Mouse (Mus musculus): ENCODE measurements around the gene Gpr12. TPM values are rescaled to one million over a fixed set of nuclear protein-coding genes. Genes with fewer than 3 reads are reported as not detected.

Gene Gpr12
- 17.9 and 19.2 TPM in 2 replicates for polyA plus RNA-seq (2012; rRNA removed)

DNA sequence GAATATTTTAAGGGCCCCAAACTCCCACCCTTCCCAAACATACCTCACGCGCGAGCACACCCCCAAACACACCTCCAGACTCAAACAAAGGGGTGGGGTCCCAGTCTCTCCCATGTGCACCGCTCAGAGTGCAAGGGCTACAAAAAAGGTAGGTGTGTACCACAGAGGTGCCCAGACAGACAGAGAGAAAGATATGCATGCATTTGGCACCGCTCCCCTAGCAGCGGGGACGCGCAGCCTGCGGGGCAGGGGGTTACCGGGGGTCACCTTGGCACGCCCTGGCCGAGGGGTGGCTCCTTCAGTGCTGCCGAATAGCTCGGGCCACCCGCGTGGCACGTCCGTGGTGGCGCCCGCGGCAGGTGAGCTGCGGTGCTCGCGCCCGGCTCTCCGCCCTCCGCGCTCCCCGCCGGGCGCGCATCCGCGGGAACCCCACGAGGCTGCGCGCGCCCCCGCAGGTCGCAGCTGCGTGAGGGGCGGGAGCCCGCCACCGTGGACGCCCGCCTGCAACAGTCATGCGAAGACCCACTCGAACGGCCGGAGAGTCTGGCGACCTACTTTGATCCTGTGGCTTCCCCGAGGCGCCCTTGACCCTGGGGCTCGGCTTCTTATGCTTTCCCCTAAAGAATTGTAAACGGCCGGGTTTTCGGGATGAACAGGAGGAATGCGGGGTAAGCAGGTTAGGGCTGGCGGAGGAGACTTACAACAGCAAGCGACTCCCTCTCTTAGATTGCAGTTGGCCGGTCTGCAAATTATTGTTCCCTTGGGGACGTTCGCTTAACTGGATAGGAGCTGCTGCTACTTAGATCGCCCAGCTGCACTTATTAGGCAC lies at the start of gene Gpr12:
Gene Gpr12, minus strand, starts transcription at position 762 of the 829 bp plus-strand sequence.
- peak; percentile 79 for DNase-seq (ENCODE audit: low read depth)

DNA sequence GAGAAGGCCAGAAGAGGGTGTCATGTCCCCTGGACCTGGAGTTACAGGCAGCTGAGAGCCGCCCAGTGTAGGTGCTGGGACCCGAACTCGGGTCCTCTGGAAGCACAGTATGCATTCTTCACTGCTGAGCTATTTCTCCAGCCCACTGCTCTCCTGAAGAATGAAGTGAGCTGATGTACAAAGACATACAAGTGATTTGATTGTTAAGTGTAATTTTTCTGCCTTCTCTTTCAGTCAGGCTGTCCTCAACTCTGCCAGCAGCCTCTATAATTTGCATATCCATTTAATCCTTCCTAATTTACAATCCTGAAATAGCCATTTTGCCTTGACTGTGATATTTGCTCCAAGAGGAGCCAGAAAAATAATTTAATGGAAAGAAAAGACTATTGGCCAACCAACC lies 46.6 kb upstream of the Gpr12 start:
- no peak for TF ChIP-seq CTCF (IDR thresholded peaks at IDR 0.05; ENCODE audit: borderline replicate concordance, extremely low read depth, insufficient read depth, insufficient read length)
- peak; percentile 62 for DNase-seq (ENCODE audit: low read depth)

More for the DNA sequence above, at the start of gene Gpr12:
- TF ChIP-seq CTCF (IDR thresholded peaks at IDR 0.05; ENCODE audit: borderline replicate concordance, extremely low read depth, insufficient read depth, insufficient read length) = no peak
- TF ChIP-seq POLR2A (IDR thresholded peaks at IDR 0.05; ENCODE audit: borderline replicate concordance, extremely low read depth, insufficient read depth, insufficient read length, poor library complexity, severe bottlenecking) = no peak

DNA sequence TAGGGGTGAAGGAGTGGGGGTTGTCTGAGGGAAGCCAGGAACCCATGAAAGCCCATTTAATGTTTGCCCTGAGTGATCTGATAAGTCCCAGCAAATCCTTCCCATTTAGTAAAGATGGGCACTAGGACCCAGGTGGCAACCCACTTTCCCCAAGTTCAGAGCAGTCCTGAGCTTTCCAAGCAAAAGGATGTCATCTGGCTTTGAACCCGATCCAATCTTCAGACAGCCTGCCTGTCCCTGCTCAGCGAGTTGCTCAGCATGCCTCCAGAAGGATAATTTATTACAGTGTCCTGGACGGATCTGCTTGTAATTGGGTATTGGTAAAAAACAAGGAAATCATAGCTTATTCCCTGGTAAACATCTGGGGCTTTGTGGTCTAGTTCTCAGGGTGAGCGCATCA lies 45.9 kb upstream of the Gpr12 start:
- DNase-seq (ENCODE audit: low read depth) = peak; percentile 65

DNA sequence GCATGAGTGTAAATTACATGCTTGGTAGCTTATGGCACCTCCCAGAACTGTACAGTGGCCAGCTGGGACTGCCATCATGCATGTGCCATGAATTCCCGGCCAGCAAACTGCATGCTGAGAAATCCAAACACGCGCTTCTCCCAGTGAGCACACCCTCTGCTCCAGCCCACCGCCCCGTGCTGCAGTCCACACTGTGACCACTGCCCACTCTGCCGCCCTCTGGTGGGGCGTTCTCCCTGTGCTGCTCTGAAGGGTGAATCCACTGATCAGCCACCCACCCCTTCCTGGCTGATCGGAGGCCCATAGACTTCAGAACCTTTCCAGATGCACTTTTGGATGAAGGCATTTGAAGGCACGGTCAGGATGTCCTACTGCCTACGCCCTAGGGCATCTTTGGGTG lies 44.6 kb upstream of the Gpr12 start:
- no peak for DNase-seq (ENCODE audit: low read depth)
- TF ChIP-seq POLR2A (IDR thresholded peaks at IDR 0.05; ENCODE audit: borderline replicate concordance, extremely low read depth, insufficient read depth, insufficient read length, poor library complexity, severe bottlenecking) (no peak), CTCF (IDR thresholded peaks at IDR 0.05; ENCODE audit: borderline replicate concordance, extremely low read depth, insufficient read depth, insufficient read length) (no peak)

More for the DNA sequence above, 45.9 kb upstream of the Gpr12 start:
- TF ChIP-seq POLR2A (IDR thresholded peaks at IDR 0.05; ENCODE audit: borderline replicate concordance, extremely low read depth, insufficient read depth, insufficient read length, poor library complexity, severe bottlenecking) (no peak), CTCF (IDR thresholded peaks at IDR 0.05; ENCODE audit: borderline replicate concordance, extremely low read depth, insufficient read depth, insufficient read length) (no peak)

DNA sequence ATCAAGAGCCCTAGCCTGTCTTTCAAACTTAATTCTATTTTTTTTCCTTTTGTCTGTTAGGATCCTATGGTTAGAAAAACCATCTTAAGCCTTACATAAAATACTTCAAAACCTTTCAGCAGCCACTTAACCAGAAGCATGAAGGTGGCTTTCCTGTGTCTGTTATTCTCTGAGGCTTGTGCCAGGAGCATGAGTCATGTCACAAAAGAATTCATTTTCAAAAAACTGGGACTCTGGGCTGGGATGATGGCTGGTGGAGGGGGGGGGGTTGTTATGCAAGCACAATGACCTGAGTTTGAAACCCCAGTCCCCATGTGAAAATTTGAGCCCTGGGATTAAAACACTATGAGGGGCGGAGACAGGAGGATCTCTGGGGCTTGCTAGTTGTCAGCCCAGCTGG lies 43.8 kb upstream of the Gpr12 start:
- no peak for TF ChIP-seq POLR2A (IDR thresholded peaks at IDR 0.05; ENCODE audit: borderline replicate concordance, extremely low read depth, insufficient read depth, insufficient read length, poor library complexity, severe bottlenecking)
- no peak for TF ChIP-seq CTCF (IDR thresholded peaks at IDR 0.05; ENCODE audit: borderline replicate concordance, extremely low read depth, insufficient read depth, insufficient read length)
- DNase-seq (ENCODE audit: low read depth) = no peak

DNA sequence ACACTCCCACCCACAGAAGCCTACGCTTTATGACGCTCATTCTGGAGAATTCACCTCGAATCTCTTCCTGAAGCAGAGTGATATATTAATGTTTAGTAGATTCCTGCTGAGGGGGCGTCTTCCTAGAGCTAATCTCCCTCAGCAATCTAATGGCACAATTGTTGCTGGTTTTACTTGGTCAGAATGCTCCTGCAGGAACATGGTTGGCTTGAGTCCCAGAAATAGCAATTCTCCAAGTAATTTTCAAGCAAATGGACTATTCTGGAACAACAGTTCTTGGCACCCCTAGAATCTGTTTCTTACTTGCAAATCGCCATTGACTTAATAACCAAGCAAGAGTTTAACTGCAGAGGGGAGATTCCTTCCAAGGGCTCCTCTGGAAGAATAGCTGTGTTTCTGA lies 42.9 kb upstream of the Gpr12 start:
- no peak for TF ChIP-seq POLR2A (IDR thresholded peaks at IDR 0.05; ENCODE audit: borderline replicate concordance, extremely low read depth, insufficient read depth, insufficient read length, poor library complexity, severe bottlenecking)
- TF ChIP-seq CTCF (IDR thresholded peaks at IDR 0.05; ENCODE audit: borderline replicate concordance, extremely low read depth, insufficient read depth, insufficient read length) = no peak
- DNase-seq (ENCODE audit: low read depth) = peak; percentile 82

DNA sequence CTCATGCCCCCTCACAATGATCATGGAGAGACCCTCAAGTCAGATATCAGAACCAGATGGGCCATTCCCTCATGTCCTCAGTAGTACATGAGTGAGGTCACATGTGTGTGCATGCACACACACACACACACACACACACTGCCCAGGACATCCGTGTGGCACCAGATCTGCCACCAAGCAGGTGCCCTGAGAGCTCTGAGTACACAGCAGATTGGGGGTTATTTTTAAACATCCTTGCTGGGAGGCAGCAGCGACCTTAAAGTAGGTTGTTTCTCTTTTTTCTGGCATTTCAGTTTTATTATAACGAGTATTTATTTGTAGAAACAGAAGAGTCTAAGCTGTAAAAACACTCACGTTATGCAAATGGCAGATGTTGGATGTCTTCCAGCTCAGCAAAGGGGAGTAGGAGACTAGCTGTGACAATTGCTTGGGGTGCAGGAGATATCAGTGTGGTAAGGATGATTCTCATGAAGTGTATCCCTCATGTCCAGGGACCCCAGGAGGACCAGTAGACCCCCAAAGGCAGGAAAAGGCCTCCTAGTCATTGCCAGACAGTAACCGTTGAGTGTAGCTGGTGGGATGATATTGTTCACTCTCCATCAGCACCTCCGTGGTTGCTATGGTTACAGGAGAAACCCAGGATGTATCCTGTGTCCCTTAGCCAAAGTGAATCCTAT lies 40.7 kb upstream of the Gpr12 start:
- no peak for TF ChIP-seq CTCF (IDR thresholded peaks at IDR 0.05; ENCODE audit: borderline replicate concordance, extremely low read depth, insufficient read depth, insufficient read length)
- TF ChIP-seq POLR2A (IDR thresholded peaks at IDR 0.05; ENCODE audit: borderline replicate concordance, extremely low read depth, insufficient read depth, insufficient read length, poor library complexity, severe bottlenecking) = no peak
- DNase-seq (ENCODE audit: low read depth) = peak; percentile 67

DNA sequence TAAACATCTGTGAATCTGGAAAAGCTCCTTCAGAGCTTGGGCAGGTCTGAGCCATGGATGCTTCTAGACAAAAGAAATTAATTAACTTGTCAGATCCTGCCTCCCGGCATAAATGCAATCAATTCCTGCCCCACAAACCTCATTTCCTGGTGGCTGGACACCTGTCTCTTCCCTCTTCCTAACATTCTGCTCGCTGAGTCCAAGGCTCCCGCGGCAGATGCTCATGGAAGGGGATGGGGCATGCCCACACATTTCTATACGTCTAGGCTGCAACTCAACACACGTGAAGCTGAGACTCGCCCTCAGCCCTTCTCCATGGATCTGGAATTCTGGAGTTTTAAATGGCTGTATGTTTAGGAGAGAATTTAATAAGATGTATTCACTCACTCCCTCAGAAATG lies 26.8 kb upstream of the Gpr12 start:
- peak; percentile 12 for DNase-seq (ENCODE audit: low read depth)
- TF ChIP-seq POLR2A (IDR thresholded peaks at IDR 0.05; ENCODE audit: borderline replicate concordance, extremely low read depth, insufficient read depth, insufficient read length, poor library complexity, severe bottlenecking) (no peak), CTCF (IDR thresholded peaks at IDR 0.05; ENCODE audit: borderline replicate concordance, extremely low read depth, insufficient read depth, insufficient read length) (no peak)

DNA sequence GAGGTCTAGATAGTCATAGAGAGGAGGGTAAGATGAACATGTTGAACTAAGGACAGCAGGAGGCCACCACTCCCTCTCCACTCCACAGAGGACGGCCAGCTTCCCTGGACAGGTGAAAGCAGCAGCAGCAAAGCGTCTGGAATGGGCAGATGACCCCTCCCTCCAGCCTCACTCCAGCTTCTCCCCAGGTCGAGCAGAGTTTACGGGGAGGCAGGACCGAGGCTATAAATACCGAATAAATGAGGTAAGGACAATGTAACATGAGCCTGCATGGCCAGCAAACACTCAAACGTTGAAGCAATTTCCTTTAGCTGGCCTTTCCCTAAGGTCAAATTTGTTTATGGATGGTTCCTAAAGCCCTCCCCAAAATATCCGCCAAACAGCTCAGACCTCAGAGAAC lies 26.0 kb upstream of the Gpr12 start:
- no peak for TF ChIP-seq POLR2A (IDR thresholded peaks at IDR 0.05; ENCODE audit: borderline replicate concordance, extremely low read depth, insufficient read depth, insufficient read length, poor library complexity, severe bottlenecking)
- no peak for TF ChIP-seq CTCF (IDR thresholded peaks at IDR 0.05; ENCODE audit: borderline replicate concordance, extremely low read depth, insufficient read depth, insufficient read length)
- no peak for DNase-seq (ENCODE audit: low read depth)

DNA sequence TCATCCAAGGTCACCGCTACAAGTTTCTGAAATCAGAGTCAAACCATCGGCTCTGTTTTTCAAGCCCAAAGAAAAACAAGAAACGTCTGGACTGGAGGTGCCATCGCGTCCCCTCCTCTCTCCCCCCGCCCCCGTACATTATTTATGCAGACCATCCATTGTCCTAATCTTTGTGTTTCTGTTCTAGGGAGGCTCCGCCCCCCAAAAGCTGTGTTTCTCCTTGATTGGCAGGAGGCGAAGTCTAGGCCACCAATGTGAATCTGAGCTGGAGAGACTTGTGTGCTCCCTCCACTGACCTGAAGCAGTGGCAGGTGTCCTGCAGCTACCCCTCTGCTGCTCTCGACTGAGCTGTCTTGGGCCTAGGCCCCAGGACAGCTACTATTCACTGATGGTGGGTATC lies 24.6 kb upstream of the Gpr12 start:
- TF ChIP-seq CTCF (IDR thresholded peaks at IDR 0.05; ENCODE audit: borderline replicate concordance, extremely low read depth, insufficient read depth, insufficient read length) = no peak
- no peak for TF ChIP-seq POLR2A (IDR thresholded peaks at IDR 0.05; ENCODE audit: borderline replicate concordance, extremely low read depth, insufficient read depth, insufficient read length, poor library complexity, severe bottlenecking)
- DNase-seq (ENCODE audit: low read depth) = peak; percentile 12

DNA sequence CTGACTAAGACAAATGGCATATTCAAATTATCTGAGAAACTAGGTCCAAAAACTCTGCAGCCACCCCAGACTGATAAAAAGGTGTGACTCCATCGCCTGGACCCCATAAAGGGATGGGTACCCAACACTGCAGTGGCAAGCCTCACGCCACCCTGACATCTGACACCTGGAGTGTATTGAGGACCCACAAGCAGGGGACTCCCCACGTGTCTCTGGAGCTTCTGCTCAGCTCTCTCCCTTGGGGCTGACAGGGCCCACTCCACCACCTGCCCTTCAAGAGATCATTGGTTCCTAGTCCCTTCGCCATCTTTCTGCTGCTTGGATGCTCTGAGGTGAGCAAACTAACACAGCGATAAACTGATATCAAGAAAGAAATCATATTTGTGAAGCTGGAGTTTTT lies 22.8 kb upstream of the Gpr12 start:
- TF ChIP-seq CTCF (IDR thresholded peaks at IDR 0.05; ENCODE audit: borderline replicate concordance, extremely low read depth, insufficient read depth, insufficient read length) (no peak), POLR2A (IDR thresholded peaks at IDR 0.05; ENCODE audit: borderline replicate concordance, extremely low read depth, insufficient read depth, insufficient read length, poor library complexity, severe bottlenecking) (no peak)
- no peak for DNase-seq (ENCODE audit: low read depth)

DNA sequence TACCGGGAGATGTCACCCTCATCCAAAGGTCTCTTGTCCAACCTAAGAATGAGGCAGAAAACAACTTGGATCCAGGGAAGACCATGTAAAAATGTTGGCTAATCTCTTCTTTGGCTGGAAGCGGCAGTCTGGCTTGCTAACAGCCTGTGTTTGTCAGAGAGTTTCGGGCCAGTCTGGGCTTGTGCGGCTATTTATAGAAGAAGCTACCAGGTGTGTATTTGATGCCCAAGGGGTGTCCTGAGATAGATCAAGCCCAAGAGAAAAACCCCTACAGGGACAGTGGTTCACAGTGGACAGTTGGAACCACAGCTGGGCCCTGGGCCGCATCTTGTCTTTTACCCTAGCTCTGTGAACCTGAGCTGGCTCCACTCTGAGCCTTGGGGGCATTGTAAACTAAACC lies 21.9 kb upstream of the Gpr12 start:
- no peak for TF ChIP-seq CTCF (IDR thresholded peaks at IDR 0.05; ENCODE audit: borderline replicate concordance, extremely low read depth, insufficient read depth, insufficient read length)
- TF ChIP-seq POLR2A (IDR thresholded peaks at IDR 0.05; ENCODE audit: borderline replicate concordance, extremely low read depth, insufficient read depth, insufficient read length, poor library complexity, severe bottlenecking) = no peak
- DNase-seq (ENCODE audit: low read depth) = no peak
